Mouse (Mus musculus) heart, postnatal 14 days (tissue): ENCODE measurements around the gene H2-K1. TPM values are rescaled to one million over a fixed set of nuclear protein-coding genes. Genes with fewer than 3 reads are reported as not detected.
"Not testable (repeated sequence)": the region's sequence is repeated elsewhere in the genome, so short reads cannot be mapped to it uniquely, and the experiment has no call there.

Source experiments
- DNase-seq, 2 experiments: peaks; one replicate each; pipeline ENCODE4 v3.0.0; 2021 to 2022
- intact Hi-C: fragments of 180-260 bp; cut with DNase I; formaldehyde crosslinking; loops from one replicate; pipeline ENCODE4 v1.15.1; 2025
- total RNA-seq, 2 experiments: library from RNA; stranded (reverse); gene quantifications; 2 replicates each; pipeline ENCODE4 v1.2.3; 2021

H2-K1 gene
- total RNA-seq, 2 experiments from 2014 or later: 56.5 to 61.2 TPM

GRCm38 (mm10) chr17:34028501-34029149 is 28.5 kb upstream of the H2-K1 start:
- intact Hi-C loops: no loop called here
- no peak for DNase-seq

GRCm38 (mm10) chr17:34027656-34028223 is 27.6 kb upstream of the H2-K1 start, which contains the start of gene H2-Ke6:
TSS of gene H2-Ke6 (minus strand) at chr17:34028060.
- intact Hi-C loops: no loop called here
- DNase-seq: peak; percentile 92 to 94

GRCm38 (mm10) chr17:34026917-34027655 is 26.9 kb upstream of the H2-K1 start:
- no peak for DNase-seq
- intact Hi-C loops: no loop called here

GRCm38 (mm10) chr17:34026221-34026620 is 26.1 kb upstream of the H2-K1 start:
- intact Hi-C loops: no loop called here
- DNase-seq: no peak

GRCm38 (mm10) chr17:34025756-34026151 is 25.6 kb upstream of the H2-K1 start:
- DNase-seq: no peak
- intact Hi-C loops: no loop called here

- DNase-seq: peak in 1 of 2 experiments; percentile 15
- intact Hi-C loops: loop anchor here (5.0 kb wide), 1 partner anchor 68 kb away; the partner anchor contains the start of genes Rps18 and Vps52
Measured at GRCm38 (mm10) chr17:34024861-34025755, 25.0 kb upstream of the H2-K1 start.

- peak; percentile 89 to 90 for DNase-seq
- intact Hi-C loops: loop anchor here (5.0 kb wide), 1 partner anchor 67 kb away; the partner anchor contains the start of genes Rps18 and Vps52
Measured at GRCm38 (mm10) chr17:34024317-34024821, 24.2 kb upstream of the H2-K1 start, which contains the start of gene Ring1. TSS of gene Ring1 (minus strand) at chr17:34024680.

GRCm38 (mm10) chr17:34023678-34024077 is 23.5 kb upstream of the H2-K1 start:
- DNase-seq: no peak
- intact Hi-C loops: loop anchor here (5.0 kb wide), 1 partner anchor 66 kb away; the partner anchor contains the start of genes Rps18 and Vps52

GRCm38 (mm10) chr17:34022987-34023386 is 22.8 kb upstream of the H2-K1 start:
- no peak for DNase-seq
- intact Hi-C loops: loop anchor here (5.0 kb wide), 1 partner anchor 66 kb away; the partner anchor contains the start of genes Rps18 and Vps52

GRCm38 (mm10) chr17:34022414-34022783 is 22.3 kb upstream of the H2-K1 start:
- intact Hi-C loops: loop anchor here (5.0 kb wide), 1 partner anchor 65 kb away; the partner anchor contains the start of genes Rps18 and Vps52
- DNase-seq: no peak

GRCm38 (mm10) chr17:34021539-34022413 is 21.6 kb upstream of the H2-K1 start:
- intact Hi-C loops: loop anchor here (5.0 kb wide), 1 partner anchor 64 kb away; the partner anchor contains the start of genes Rps18 and Vps52
- no peak for DNase-seq

- intact Hi-C loops: no loop called here
- no peak for DNase-seq
Measured at GRCm38 (mm10) chr17:34013436-34013835, 13.3 kb upstream of the H2-K1 start.

GRCm38 (mm10) chr17:34010156-34010555 is 10.0 kb upstream of the H2-K1 start:
- DNase-seq: no peak
- intact Hi-C loops: no loop called here

- intact Hi-C loops: no loop called here
- DNase-seq: no peak
Measured at GRCm38 (mm10) chr17:34006570-34006969, 6.4 kb upstream of the H2-K1 start.

- intact Hi-C loops: loop anchor here (5.0 kb wide), 1 partner anchor 36 kb away; no protein-coding TSS in a partner anchor
Measured at GRCm38 (mm10) chr17:34003426-34003825, 3.3 kb upstream of the H2-K1 start.

GRCm38 (mm10) chr17:34000796-34001195 is 649 bp upstream of the H2-K1 start:
- intact Hi-C loops: loop anchor here (5.0 kb wide), 1 partner anchor 33 kb away; no protein-coding TSS in a partner anchor
- not testable (repeated sequence) for DNase-seq

More at GRCm38 (mm10) chr17:34003426-34003825, 3.3 kb upstream of the H2-K1 start:
- DNase-seq: peak in 1 of 2 experiments; percentile 48

- peak; percentile 29 to 34 for DNase-seq
- intact Hi-C loops: loop anchor here (5.0 kb wide), 1 partner anchor 32 kb away; no protein-coding TSS in a partner anchor
Measured at GRCm38 (mm10) chr17:33999341-34000149, 602 bp downstream of the H2-K1 start.
